Mouse (Mus musculus): Measurements from ENCODE around the gene Gm20547.
A peak's percentile ranks its signal among the peaks of the same experiment; 100 is the strongest.
"Not testable (repeated sequence)": the region's sequence is repeated elsewhere in the genome, so short reads cannot be mapped to it uniquely, and the experiment has no call there.

The Gm20547 gene

DNA sequence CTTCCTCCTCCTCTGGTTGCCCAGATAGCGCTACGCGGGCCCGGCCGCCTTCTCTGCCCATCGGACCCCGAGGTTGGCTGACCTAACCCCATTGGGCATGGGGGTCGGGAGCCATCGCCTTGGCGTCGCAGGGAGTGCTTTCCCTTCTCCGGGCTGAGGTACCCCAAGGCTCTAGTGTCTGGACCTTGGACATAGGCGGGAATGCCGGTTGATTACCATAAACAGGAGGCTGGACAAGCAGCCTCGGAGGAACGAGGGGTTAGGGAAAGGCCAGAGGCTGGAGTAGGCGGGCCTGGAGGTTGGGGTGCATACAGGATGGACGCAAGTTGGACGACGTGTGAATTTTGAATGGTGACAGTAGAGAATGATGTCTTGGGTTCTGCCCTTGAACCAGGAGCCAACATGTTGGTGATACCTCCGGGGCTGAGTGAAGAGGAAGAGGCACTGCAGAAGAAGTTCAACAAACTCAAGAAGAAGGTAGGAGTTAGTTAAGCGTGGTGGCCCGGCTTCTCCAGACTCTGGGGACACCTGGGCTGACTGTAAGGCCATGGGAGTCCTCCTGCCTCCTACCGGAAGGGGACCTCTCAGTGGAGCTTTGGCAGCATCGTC is 31.2 kb downstream of the Gm20547 start:
- DNase-seq, result no peak

GRCm38 (mm10) chr17:34849722-34850516 is 31.9 kb downstream of the Gm20547 start, which contains the start of the genes Skiv2l and Nelfe:
TSS of gene Skiv2l (minus strand) at chr17:34850210.
TSS of gene Nelfe (plus strand) at chr17:34850391.
- peak; percentile 100 for DNase-seq

DNA sequence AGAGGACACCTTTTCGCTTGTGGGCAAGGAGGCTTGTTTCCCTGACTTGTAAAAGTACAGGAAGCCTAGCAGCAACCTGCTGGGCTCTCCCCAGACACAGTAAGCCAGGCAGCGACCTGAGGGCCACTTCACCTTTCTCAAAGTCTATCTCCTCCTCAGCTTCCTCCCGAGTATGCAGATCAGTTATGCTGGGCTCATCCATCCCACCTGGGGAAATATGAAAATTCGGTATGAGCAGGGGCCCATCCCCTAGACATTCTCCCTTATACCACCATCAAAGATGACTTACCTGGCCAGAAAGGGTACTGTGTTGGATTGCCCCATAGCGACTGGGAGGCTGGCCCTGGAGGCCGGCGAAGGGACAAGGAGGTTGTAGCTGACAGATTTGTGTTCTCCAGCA is 34.2 kb downstream of the Gm20547 start:
- no peak for DNase-seq

DNA sequence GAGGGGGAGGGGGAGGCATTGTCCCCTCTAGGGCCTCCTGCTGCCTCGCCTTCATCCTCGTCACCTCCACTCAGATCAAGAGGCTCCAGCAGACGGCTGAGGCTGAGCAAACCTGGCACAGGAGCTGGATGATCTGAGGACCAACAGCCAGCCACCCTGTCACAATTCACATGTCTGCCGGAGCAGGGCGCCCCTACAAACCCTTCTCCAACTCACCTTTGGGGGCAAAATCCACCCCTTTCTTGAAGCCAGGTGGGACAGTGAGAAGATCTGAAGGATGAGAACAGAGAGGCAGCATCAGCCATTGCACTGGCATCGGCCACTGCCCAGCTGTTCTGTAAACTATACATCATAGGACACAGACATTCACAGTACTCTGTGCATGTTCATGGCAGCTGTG is 34.6 kb downstream of the Gm20547 start:
- no peak for DNase-seq

- DNase-seq, result no peak
Observed at GRCm38 (mm10) chr17:34844884-34845283, 37.0 kb downstream of the Gm20547 start.

DNA sequence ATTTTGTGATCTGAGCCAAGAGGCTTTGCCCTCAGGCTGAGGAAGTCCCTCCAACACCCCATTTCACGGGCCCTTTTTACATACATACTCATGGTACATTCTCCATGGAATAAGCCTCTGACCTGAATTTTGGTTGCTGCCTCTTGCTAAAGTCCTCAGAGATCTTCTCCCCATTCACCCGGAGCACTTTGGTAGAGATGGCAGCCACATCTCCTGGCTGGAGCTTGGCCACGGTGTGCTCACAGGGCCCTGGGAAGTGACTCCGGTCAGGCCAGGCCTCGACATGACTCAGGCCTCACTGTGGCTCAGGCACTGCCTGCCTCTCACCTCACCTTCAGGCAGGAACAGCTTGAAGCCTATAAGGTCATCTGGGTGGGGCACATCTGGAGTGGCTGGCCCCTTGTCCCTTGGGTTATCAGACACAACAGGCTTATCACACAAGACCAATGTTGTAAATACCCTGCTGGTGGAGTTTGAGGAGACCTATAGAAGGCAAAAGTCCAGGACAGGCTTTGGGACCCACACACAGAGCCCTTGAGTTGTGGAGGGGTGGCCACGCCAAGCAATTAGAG is 41.0 kb downstream of the Gm20547 start:
- no peak for DNase-seq

- no peak for DNase-seq
Observed at GRCm38 (mm10) chr17:34838785-34839184, 43.1 kb downstream of the Gm20547 start.

GRCm38 (mm10) chr17:34837464-34838324 is 44.1 kb downstream of the Gm20547 start:
- peak; percentile 44 to 50 for DNase-seq

DNA sequence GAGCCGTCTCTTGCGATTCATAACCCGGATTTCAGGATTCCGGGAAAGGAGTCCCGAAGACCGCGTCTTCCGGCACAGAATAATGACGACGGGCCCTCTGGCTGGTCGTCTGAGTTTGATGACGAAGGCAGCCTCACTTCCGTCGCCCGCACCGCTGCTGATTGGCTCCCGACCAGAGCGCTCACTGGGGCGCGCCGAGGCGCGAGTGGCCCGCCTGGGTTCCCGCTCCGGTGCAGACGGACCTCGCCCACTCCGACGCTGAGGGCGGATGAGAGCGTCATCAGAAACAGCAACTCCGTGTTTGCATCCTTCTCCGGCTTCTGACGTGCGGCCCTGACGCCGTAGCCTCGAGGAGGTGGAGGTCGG is 45.0 kb downstream of the Gm20547 start, which contains the start of the genes Stk19 and Dxo:
Gene Stk19, minus strand, starts transcription at position 90 of the 366 bp plus-strand sequence.
Gene Dxo, plus strand, starts transcription at position 164 of the 366 bp plus-strand sequence.
- peak; percentile 98 to 99 for DNase-seq

DNA sequence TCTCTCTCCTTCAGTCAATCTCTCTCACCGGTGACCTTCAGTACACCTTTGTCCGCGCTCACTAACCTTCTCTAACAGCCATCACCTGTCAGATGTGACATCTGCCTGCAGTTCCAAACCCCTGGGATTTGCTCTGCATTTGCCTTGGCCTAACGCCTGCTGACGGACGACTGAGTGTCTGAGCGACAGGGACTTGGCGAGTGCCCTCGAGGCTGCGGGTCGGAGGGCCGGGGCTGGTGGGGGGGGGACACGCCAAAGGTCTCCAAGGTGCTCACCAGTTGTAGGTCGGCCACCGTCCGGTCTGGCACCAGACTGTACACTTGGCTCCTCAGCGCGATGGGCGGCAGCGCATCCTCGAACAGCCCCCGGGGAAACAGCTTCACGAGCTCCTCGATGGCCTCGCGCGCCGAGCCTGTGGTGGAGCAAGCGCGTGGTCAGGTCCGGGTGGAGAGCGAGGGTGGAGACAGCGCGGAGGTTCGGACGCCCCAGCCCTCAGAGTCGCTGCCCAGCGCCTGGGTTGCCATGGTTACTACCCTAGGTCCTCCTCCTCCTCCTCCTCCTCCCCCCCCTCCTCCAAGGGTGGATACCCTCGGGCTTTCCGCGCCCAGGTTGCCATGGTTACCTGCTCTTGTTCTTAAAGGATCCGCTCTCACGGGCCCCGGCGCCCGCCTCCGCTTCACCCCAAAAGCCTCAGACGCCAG is 45.5 kb downstream of the Gm20547 start:
- DNase-seq, result no peak

DNA sequence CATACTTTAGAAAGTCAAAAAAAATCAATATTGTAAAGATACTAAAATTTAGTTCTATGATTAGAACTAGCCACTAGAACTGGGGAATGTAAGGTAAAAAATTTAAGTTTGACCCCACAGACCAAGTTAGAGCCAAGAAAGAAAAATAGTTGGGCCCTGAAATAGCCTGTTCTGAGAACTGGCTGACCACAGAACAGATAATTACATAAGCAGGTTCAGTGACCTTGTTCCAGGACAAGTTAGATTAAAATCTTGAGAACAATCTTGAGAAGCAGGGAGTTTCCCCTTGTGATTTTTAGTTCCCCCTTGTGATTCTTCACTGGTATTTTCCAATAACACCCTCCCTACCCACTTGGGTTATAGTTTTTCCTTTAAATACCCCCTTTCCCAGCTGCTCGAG is 51.1 kb downstream of the Gm20547 start:
- DNase-seq, result not testable (repeated sequence)

DNA sequence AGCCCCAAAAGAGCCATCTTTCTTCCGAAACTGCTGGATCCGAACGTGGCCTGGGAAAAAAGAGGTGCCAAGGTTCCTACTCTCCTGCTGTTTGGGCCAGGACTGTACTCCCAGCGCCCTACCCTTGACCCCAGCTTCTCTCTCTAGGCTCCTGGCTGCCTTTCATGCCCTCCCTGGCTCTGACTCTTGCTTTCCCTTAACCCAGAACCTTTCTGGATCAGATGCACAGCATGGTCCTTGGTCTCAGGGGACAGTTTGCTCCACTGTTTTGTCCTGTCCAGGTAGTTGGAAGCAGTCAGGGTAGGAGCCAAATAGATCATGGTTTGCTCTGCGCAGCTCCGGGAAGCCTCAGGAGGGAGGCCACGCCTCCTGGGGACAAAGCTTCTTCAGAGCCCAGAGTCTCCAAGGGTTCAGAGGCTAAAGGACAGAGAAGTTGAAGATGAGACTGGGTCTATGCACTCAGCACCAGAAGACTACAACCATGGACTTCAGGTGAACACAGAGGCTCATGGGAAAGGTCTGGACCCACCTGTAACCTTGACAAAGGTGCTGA is 66.9 kb downstream of the Gm20547 start:
- DNase-seq, result no peak

DNA sequence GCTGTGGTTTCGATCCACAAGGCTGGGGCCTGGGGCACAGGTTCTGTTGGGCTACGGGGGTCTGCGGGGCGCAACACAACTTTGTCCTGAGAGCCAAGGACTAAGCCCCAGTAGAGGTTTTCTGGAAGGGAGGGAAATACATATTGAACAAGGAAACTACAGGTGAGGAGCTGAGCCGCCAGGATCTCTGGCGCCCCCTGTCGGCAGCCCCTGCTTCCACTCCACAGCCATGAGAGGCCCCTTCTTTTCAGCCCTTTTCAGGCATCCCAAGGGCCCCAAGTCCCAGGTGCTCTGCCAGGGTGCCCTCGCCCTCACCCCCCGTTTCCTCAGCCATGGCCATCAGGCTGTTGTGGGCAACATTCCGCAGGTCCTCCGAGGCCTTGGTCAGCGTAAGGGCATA is 68.1 kb downstream of the Gm20547 start:
- peak; percentile 61 to 69 for DNase-seq

DNA sequence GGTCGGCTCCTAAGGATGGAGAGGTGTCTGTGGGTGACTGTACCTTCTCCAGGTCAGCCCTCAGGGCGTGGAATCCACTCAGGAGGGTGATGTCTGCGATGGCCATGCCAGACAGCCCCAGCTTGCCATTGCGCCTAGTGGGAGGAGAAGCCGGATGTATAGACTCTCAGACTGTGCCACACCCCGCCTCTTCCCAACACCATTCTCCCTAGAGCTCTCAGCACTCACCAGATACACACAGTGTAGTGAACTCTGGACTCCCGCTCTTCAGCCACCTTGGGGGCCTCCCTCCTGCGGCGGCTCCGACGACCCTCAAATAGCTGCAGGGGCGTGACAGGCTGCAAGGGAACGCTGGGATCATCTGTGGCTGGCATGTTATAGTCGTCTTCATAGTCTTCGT is 70.6 kb downstream of the Gm20547 start:
- DNase-seq, result no peak

DNA sequence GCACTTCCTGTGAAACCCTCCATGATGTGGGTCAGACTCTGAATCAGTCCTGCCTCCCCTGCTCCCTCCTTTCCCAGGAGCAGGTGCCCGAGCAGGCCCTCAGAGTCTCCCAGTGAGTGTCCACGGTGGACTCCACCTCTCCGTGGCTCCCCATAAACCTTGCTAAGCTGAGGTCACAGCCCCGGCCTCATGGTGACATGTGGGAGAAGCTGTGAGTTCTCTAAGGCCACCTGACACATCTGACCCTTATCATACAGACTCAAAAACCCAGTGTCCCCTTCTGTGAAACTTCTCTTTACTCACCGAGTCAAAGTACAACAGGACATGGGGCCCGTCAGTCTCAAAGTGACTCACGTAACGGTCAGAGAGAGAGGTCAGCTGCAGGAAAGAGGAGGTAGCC is 71.0 kb downstream of the Gm20547 start:
- not testable (repeated sequence) for DNase-seq

- not testable (repeated sequence) for DNase-seq
Observed at GRCm38 (mm10) chr17:34810411-34810810, 71.4 kb downstream of the Gm20547 start.

- peak; percentile 67 to 73 for DNase-seq
Observed at GRCm38 (mm10) chr17:34808599-34809205, 73.1 kb downstream of the Gm20547 start.

GRCm38 (mm10) chr17:34807176-34807575 is 74.7 kb downstream of the Gm20547 start:
- DNase-seq, result no peak

All from cerebellum, postnatal 10 days (tissue).